Mouse (Mus musculus) forebrain, embryonic 14.5 days (tissue): ENCODE data around the gene Trib3. TPM values are rescaled to one million over a fixed set of nuclear protein-coding genes. Genes with fewer than 3 reads are reported as not detected.

Experiments
- ATAC-seq: fragments of 200-750 bp; cut with Nextera tagmentation; 2 replicates; pipeline ENCODE4 v1.8.0; 2017; ENCODE audit warnings: mild to moderate bottlenecking, moderate library complexity
- DNase-seq: peaks from one replicate; pipeline ENCODE4 v3.0.0-alpha.2; 2015; ENCODE audit warnings: low spot score
- H3K27ac ChIP-seq: fragments of 300-500 bp; sonication (generic); 2 replicates; pipeline ENCODE4 v1.5.1; 2014; ENCODE audit warnings: low read depth, mild to moderate bottlenecking, control low read depth, low read length, moderate library complexity
- H3K27me3 ChIP-seq: fragments of 300-500 bp; sonication (generic); replicated peaks from 2 replicates; pipeline ENCODE4 v1.6.1; 2014; ENCODE audit warnings: low read length, control low read depth, mixed read lengths; ENCODE audit not compliant: control insufficient read depth, insufficient read depth
- H3K36me3 ChIP-seq: fragments of 300-500 bp; sonication (generic); 2 replicates; pipeline ENCODE4 v1.6.1; 2014; ENCODE audit warnings: low read length, control low read depth; ENCODE audit not compliant: control insufficient read depth, insufficient read depth
- H3K4me1 ChIP-seq: fragments of 300-500 bp; sonication (generic); 2 replicates; pipeline ENCODE4 v1.6.1; 2014; ENCODE audit warnings: antibody characterized with exemption, low read length, control low read depth; ENCODE audit not compliant: control insufficient read depth, insufficient read depth
- H3K4me2 ChIP-seq: fragments of 300-500 bp; sonication (generic); 2 replicates; pipeline ENCODE4 v1.6.1; 2014; ENCODE audit warnings: mild to moderate bottlenecking, control low read depth, low read length
- H3K4me3 ChIP-seq: fragments of 300-500 bp; sonication (generic); 2 replicates; pipeline ENCODE4 v1.5.1; 2014; ENCODE audit warnings: low read depth, low read length, control low read depth
- H3K9ac ChIP-seq: fragments of 300-500 bp; sonication (generic); 2 replicates; pipeline ENCODE4 v1.6.1; 2014; ENCODE audit warnings: mild to moderate bottlenecking, low read length, control low read depth, moderate library complexity
- H3K9me3 ChIP-seq: fragments of 300-500 bp; sonication (generic); replicated peaks from 2 replicates; pipeline ENCODE4 v1.6.1; 2016; ENCODE audit warnings: low read length, control low read depth, mixed read lengths; ENCODE audit not compliant: control insufficient read depth
- WGBS: fragments of 180-500 bp; shearing (Covaris S2); extraction: QIAGEN DNeasy Blood & Tissue Kit; methylation state at CpG from one replicate; pipeline ENCODE4 v1.1.7; 2014; 5-methylcytosine and 5-hydroxymethylcytosine counted together
- polyA plus RNA-seq: library from polyadenylated mRNA; unstranded; fragments of >200 nt; fragmentation: Nextera tagmentation; extraction: Ambion mirVana; gene quantifications from 2 replicates; pipeline ENCODE4 v1.2.1, GENCODE M21; 2014

The Trib3 gene
- polyA plus RNA-seq, 1 experiment from 2014 or later: 0.24 TPM

DNA sequence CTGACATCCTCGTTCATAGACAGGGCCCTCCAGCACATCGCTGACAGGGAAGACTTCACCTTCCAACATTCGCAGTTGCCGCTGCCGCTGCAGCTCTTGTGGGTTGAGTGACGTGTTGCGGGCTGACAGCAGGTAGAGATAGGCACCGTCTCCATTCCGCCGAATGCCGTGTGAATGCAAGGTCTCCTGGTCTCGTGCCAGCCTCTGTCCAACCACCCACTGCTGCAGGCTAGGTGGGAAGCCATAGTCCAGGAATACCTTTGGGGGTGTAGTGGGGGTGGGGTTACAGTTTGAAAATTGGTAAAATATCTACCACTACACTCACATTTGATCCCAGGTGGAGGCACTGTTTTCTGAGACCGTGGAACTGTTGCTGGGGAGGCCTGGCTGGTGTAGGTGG lies 17.7 kb downstream of the Trib3 start:
- Histone ChIP-seq H3K9me3 (no peaks in the 10 kb centered on the region), H3K27me3 (no peaks in the 10 kb centered on the region), H3K9ac (no peak overlapping the region), H3K4me1 (peaks cover 5% of the 10 kb centered on the region), H3K36me3 (peaks cover 76% of the 10 kb centered on the region), H3K4me3 (no peak overlapping the region), H3K4me2 (no peak overlapping the region), H3K27ac (no peak overlapping the region)
- WGBS: 90% methylated on average over 13 of the region's 13 CpGs
- ATAC-seq: no peak
- no peak for DNase-seq

DNA sequence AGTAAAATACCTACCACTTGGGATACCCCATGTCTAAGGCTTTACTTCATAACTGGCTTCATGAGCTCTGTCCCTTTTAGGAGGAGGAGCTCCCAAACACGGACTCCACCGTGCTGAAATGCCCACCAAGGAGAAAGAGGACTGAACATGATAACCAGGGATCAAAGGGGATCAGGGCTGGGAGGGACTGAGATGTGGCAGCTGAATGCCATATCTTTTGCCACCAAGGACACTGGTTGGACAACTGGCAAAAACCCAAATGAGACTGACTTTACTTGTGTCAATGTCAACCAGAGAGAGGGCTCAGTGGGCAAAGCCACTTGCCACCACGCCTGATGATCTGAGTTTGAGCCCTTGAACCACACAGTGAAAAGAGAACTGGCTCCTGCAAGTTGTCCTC lies 19.0 kb downstream of the Trib3 start:
- Histone ChIP-seq H3K9ac (no peak overlapping the region), H3K4me2 (no peak overlapping the region), H3K27ac (no peak overlapping the region), H3K4me3 (no peak overlapping the region), H3K27me3 (no peaks in the 10 kb centered on the region), H3K36me3 (peaks cover 81% of the 10 kb centered on the region), H3K4me1 (no peaks in the 10 kb centered on the region), H3K9me3 (no peaks in the 10 kb centered on the region)
- no peak for DNase-seq
- WGBS: 91% methylated on average over 3 of the region's 3 CpGs
- no peak for ATAC-seq

DNA sequence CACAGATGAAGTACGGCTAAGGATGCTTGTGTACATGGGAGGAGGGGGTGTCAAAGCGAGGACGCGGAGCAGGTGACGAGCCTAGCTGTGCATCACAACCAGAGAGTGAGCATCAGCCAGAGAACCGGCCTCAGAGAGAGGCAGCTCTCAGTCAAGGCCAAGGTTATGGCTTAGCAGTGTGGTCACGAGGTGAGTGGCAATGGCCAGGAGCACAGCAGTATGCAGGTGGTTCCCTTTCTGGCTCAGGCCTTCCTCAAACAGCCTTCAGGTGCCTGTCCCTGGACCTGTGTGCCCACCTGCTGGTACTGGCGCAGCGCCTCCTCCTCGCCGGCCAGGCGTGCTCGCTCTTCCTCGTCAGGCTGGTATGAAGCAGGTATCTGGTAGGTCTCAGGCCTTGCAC lies 19.9 kb downstream of the Trib3 start:
- ATAC-seq: no peak
- Histone ChIP-seq H3K4me1 (no peaks in the 10 kb centered on the region), H3K27me3 (no peaks in the 10 kb centered on the region), H3K36me3 (peaks cover 85% of the 10 kb centered on the region), H3K27ac (no peak overlapping the region), H3K9me3 (no peaks in the 10 kb centered on the region), H3K4me2 (no peak overlapping the region), H3K4me3 (no peak overlapping the region), H3K9ac (no peak overlapping the region)
- 94% methylated on average over 14 of the region's 14 CpGs for WGBS
- no peak for DNase-seq

- Histone ChIP-seq H3K27me3 (no peaks in the 10 kb centered on the region), H3K4me3 (no peak overlapping the region), H3K4me1 (no peaks in the 10 kb centered on the region), H3K9me3 (no peaks in the 10 kb centered on the region), H3K9ac (no peak overlapping the region), H3K36me3 (peaks cover 96% of the 10 kb centered on the region), H3K27ac (no peak overlapping the region), H3K4me2 (no peak overlapping the region)
- no peak for DNase-seq
- ATAC-seq: no peak
- 96% methylated on average over 6 of the region's 6 CpGs for WGBS
Observed at GRCm38 (mm10) chr2:152322198-152322597, 21.6 kb downstream of the Trib3 start.

DNA sequence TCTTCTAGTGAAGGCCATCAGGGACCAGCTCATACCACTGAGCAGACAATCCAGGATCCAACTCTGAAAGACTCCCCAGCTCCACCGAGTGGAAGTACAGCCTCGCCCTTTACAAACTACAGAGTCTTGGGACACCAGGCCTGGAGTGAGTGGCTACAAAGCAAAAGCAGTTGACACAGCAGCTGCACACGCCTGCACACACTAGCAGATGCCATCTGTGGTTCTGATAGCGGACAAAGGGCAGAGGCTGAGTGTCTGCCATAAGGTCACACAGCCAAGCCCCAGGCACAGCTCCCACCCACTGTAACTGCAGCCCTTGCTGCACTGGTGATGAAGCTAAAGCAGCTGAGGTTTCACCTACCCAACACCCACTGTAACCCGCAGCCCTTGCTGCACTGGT lies 22.3 kb downstream of the Trib3 start:
- H3K9me3 ChIP-seq: no peaks in the 10 kb centered on the region
- ATAC-seq (no peak), DNase-seq (no peak)
- H3K27ac ChIP-seq: no peak overlapping the region
- H3K4me2 ChIP-seq: no peak overlapping the region
- no peaks in the 10 kb centered on the region for H3K4me1 ChIP-seq
- no peak overlapping the region for H3K4me3 ChIP-seq
- 85% methylated on average over 5 of the region's 5 CpGs for WGBS
- H3K36me3 ChIP-seq: peaks cover 96% of the 10 kb centered on the region
- H3K27me3 ChIP-seq: no peaks in the 10 kb centered on the region
- H3K9ac ChIP-seq: no peak overlapping the region

DNA sequence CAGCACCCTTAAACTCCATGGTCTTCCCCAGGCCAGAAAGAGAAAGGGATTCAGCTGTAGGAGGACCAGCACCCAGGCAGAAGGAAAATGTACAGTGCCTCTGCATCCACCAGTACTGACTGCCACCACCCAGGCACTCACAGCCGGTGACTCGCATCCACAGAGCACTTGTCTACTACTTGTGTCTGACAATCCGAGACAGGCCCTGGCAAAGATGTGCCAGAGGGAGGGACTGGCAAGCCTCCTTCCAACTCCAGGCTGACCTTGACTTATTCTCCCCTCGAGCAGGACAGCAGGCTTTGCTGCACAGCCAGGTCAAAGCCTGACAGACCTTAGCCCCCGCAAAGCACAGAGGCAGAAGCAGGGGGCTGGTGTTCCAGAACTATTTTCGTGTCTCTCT lies 26.8 kb downstream of the Trib3 start:
- WGBS: 87% methylated on average over 6 of the region's 6 CpGs
- no peaks in the 10 kb centered on the region for H3K4me1 ChIP-seq
- H3K27ac ChIP-seq: no peak overlapping the region
- H3K9ac ChIP-seq: no peak overlapping the region
- H3K9me3 ChIP-seq: no peaks in the 10 kb centered on the region
- no peak for ATAC-seq
- H3K4me2 ChIP-seq: no peak overlapping the region
- H3K27me3 ChIP-seq: no peaks in the 10 kb centered on the region
- H3K36me3 ChIP-seq: peaks cover 94% of the 10 kb centered on the region
- DNase-seq: no peak
- H3K4me3 ChIP-seq: no peak overlapping the region

DNA sequence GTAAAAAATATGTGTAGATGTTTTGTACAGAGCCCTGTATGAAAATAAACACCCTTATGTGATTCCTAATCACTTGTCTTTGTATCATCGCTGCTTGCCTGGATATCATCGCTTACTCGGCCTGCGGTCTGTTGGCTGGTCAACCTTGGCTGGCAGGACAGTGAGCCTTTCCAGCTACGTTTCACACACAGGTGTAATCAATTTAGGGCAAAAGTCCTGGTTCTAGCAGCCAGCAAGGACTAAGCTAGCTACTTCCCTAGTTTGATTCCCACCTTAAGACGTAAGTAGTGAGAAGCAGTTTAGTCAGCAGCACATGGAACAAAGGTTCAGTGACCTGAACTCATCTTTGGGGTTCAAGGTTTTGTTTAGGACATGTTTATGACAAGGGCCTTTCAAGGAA lies 29.9 kb downstream of the Trib3 start:
- H3K4me3 ChIP-seq: no peak overlapping the region
- no peaks in the 10 kb centered on the region for H3K27me3 ChIP-seq
- ATAC-seq: no peak
- H3K4me2 ChIP-seq: no peak overlapping the region
- H3K36me3 ChIP-seq: peaks cover 92% of the 10 kb centered on the region
- H3K9ac ChIP-seq: no peak overlapping the region
- H3K27ac ChIP-seq: no peak overlapping the region
- 95% methylated on average over 6 of the region's 6 CpGs for WGBS
- no peaks in the 10 kb centered on the region for H3K9me3 ChIP-seq
- H3K4me1 ChIP-seq: no peaks in the 10 kb centered on the region
- no peak for DNase-seq

- peaks cover 92% of the 10 kb centered on the region for H3K36me3 ChIP-seq
- ATAC-seq: no peak
- H3K9me3 ChIP-seq: no peaks in the 10 kb centered on the region
- no peak overlapping the region for H3K4me2 ChIP-seq
- no peak overlapping the region for H3K9ac ChIP-seq
- no peaks in the 10 kb centered on the region for H3K27me3 ChIP-seq
- no peak overlapping the region for H3K27ac ChIP-seq
- H3K4me3 ChIP-seq: no peak overlapping the region
- no peaks in the 10 kb centered on the region for H3K4me1 ChIP-seq
- 72% methylated on average over 7 of the region's 7 CpGs for WGBS
- no peak for DNase-seq
Observed at GRCm38 (mm10) chr2:152312996-152313395, 30.8 kb downstream of the Trib3 start.

DNA sequence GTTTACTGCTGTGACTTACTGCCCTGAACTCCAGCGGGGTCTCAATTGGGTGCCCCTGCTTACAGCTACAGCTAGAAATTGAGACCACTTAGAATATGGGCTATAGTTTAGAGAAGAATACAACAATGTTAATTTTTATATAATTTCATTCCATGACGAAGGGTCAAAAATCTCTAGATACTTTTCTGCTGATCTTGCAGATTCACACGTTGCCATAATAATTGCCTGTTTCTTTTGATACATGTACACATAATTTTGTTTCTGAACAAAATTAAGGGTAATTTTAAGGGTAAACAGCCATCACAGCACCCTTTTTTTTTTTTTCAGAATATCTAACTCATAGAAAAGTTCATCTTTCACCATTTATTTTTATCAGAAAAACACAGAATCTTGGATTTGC lies 36.6 kb downstream of the Trib3 start:
- H3K27me3 ChIP-seq: no peaks in the 10 kb centered on the region
- H3K9ac ChIP-seq: no peak overlapping the region
- H3K27ac ChIP-seq: no peak overlapping the region
- H3K36me3 ChIP-seq: peaks cover 86% of the 10 kb centered on the region
- H3K4me2 ChIP-seq: no peak overlapping the region
- no peaks in the 10 kb centered on the region for H3K9me3 ChIP-seq
- H3K4me3 ChIP-seq: no peak overlapping the region
- H3K4me1 ChIP-seq: no peaks in the 10 kb centered on the region
- DNase-seq (no peak), ATAC-seq (no peak)
- WGBS: 91% methylated on average over 3 of the region's 3 CpGs

- ATAC-seq (no peak), DNase-seq (no peak)
- Histone ChIP-seq H3K4me2 (no peak overlapping the region), H3K4me3 (no peak overlapping the region), H3K27ac (no peak overlapping the region), H3K27me3 (no peaks in the 10 kb centered on the region), H3K36me3 (peaks cover 73% of the 10 kb centered on the region), H3K4me1 (no peaks in the 10 kb centered on the region), H3K9me3 (no peaks in the 10 kb centered on the region), H3K9ac (no peak overlapping the region)
- 94% methylated on average over 6 of the region's 6 CpGs for WGBS
Observed at GRCm38 (mm10) chr2:152305480-152305879, 38.4 kb downstream of the Trib3 start.
